Mouse (Mus musculus): Measurements from ENCODE around the gene Tymp. TPM values are rescaled to one million over a fixed set of nuclear protein-coding genes. Genes with fewer than 3 reads are reported as not detected.

The Tymp gene
- polyA plus RNA-seq, 1 experiment from 2014 or later, result 1.2 TPM

GRCm38 (mm10) chr15:89343325-89343724, 33.5 kb downstream of the Tymp start:
- no peaks in the 10 kb centered on the region for H3K36me3 ChIP-seq (replicated peaks)
- H3K4me3 ChIP-seq, result no peak overlapping the region
- DNase-seq (ENCODE audit: extremely low spot score, low spot score), result no peak
- H3K4me1 ChIP-seq, result no peaks in the 10 kb centered on the region
- WGBS, result 93% methylated on average over 3 of the region's 3 CpGs
- no peaks in the 10 kb centered on the region for H3K27me3 ChIP-seq (ENCODE audit: poor library complexity, severe bottlenecking)
- H3K27ac ChIP-seq, result no peak overlapping the region
- no peaks in the 10 kb centered on the region for H3K9me3 ChIP-seq

- Histone ChIP-seq H3K27me3 (ENCODE audit: poor library complexity, severe bottlenecking) (no peaks in the 10 kb centered on the region), H3K4me1 (no peaks in the 10 kb centered on the region), H3K9me3 (no peaks in the 10 kb centered on the region), H3K36me3 (replicated peaks) (no peaks in the 10 kb centered on the region), H3K27ac (no peak overlapping the region), H3K4me3 (no peak overlapping the region)
- 51% methylated on average over 1 of the region's 1 CpGs for WGBS
- DNase-seq (ENCODE audit: extremely low spot score, low spot score), result no peak
Observed at GRCm38 (mm10) chr15:89341678-89342077, 35.2 kb downstream of the Tymp start.

- DNase-seq (ENCODE audit: extremely low spot score, low spot score), result no peak
- WGBS, result 87% methylated on average over 3 of the region's 3 CpGs
Observed at GRCm38 (mm10) chr15:89340136-89340535, 36.7 kb downstream of the Tymp start.

GRCm38 (mm10) chr15:89339696-89340095, 37.1 kb downstream of the Tymp start:
- H3K4me1 ChIP-seq, result no peaks in the 10 kb centered on the region
- no peaks in the 10 kb centered on the region for H3K9me3 ChIP-seq
- DNase-seq (ENCODE audit: extremely low spot score, low spot score), result no peak
- H3K27ac ChIP-seq, result no peak overlapping the region
- H3K36me3 ChIP-seq (replicated peaks), result no peaks in the 10 kb centered on the region
- no peak overlapping the region for H3K4me3 ChIP-seq
- H3K27me3 ChIP-seq (ENCODE audit: poor library complexity, severe bottlenecking), result no peaks in the 10 kb centered on the region
- 92% methylated on average over 2 of the region's 2 CpGs for WGBS

More at GRCm38 (mm10) chr15:89340136-89340535, 36.7 kb downstream of the Tymp start:
- Histone ChIP-seq H3K27me3 (ENCODE audit: poor library complexity, severe bottlenecking) (no peaks in the 10 kb centered on the region), H3K4me3 (no peak overlapping the region), H3K4me1 (no peaks in the 10 kb centered on the region), H3K9me3 (no peaks in the 10 kb centered on the region), H3K27ac (no peak overlapping the region), H3K36me3 (replicated peaks) (no peaks in the 10 kb centered on the region)

- Histone ChIP-seq H3K27ac (no peak overlapping the region), H3K4me3 (no peak overlapping the region), H3K27me3 (ENCODE audit: poor library complexity, severe bottlenecking) (no peaks in the 10 kb centered on the region), H3K4me1 (no peaks in the 10 kb centered on the region), H3K9me3 (no peaks in the 10 kb centered on the region), H3K36me3 (replicated peaks) (no peaks in the 10 kb centered on the region)
- 87% methylated on average over 14 of the region's 14 CpGs for WGBS
- DNase-seq (ENCODE audit: extremely low spot score, low spot score), result no peak
Observed at GRCm38 (mm10) chr15:89336422-89336821, 40.4 kb downstream of the Tymp start.

GRCm38 (mm10) chr15:89334774-89335537, 41.9 kb downstream of the Tymp start:
- no peak overlapping the region for H3K27ac ChIP-seq
- no peaks in the 10 kb centered on the region for H3K27me3 ChIP-seq (ENCODE audit: poor library complexity, severe bottlenecking)
- H3K4me1 ChIP-seq, result no peaks in the 10 kb centered on the region
- DNase-seq (ENCODE audit: extremely low spot score, low spot score), result no peak
- 88% methylated on average over 17 of the region's 17 CpGs for WGBS
- H3K36me3 ChIP-seq (replicated peaks), result no peaks in the 10 kb centered on the region
- H3K9me3 ChIP-seq, result no peaks in the 10 kb centered on the region
- no peak overlapping the region for H3K4me3 ChIP-seq

- H3K4me1 ChIP-seq, result no peaks in the 10 kb centered on the region
- no peaks in the 10 kb centered on the region for H3K9me3 ChIP-seq
- H3K36me3 ChIP-seq (replicated peaks), result no peaks in the 10 kb centered on the region
- no peaks in the 10 kb centered on the region for H3K27me3 ChIP-seq (ENCODE audit: poor library complexity, severe bottlenecking)
- no peak within 1 kb of the TSS for H3K4me3 ChIP-seq
- no peak for DNase-seq (ENCODE audit: extremely low spot score, low spot score)
- 93% methylated on average over 7 of the region's 7 CpGs for WGBS
- no peak within 1 kb of the TSS for H3K27ac ChIP-seq
Observed at GRCm38 (mm10) chr15:89334271-89334670, 42.6 kb downstream of the Tymp start, which contains the start of gene Miox. Gene Miox, plus strand, starts transcription at chr15:89334398.

GRCm38 (mm10) chr15:89326441-89326840, 50.4 kb downstream of the Tymp start:
- WGBS, result 69% methylated on average over 5 of the region's 5 CpGs
- DNase-seq (ENCODE audit: extremely low spot score, low spot score), result no peak
- Histone ChIP-seq H3K27ac (no peak overlapping the region), H3K27me3 (ENCODE audit: poor library complexity, severe bottlenecking) (peaks cover 27% of the 10 kb centered on the region), H3K4me3 (no peak overlapping the region), H3K36me3 (replicated peaks) (no peaks in the 10 kb centered on the region), H3K9me3 (no peaks in the 10 kb centered on the region), H3K4me1 (peaks cover 11% of the 10 kb centered on the region)

- Histone ChIP-seq H3K4me1 (peaks cover 11% of the 10 kb centered on the region), H3K27ac (no peak overlapping the region), H3K36me3 (replicated peaks) (no peaks in the 10 kb centered on the region), H3K4me3 (0 out of 2 replicates have a peak overlapping the region, but pooled peaks have one; percentile 39), H3K27me3 (ENCODE audit: poor library complexity, severe bottlenecking) (peaks cover 34% of the 10 kb centered on the region), H3K9me3 (no peaks in the 10 kb centered on the region)
- WGBS, result 95% methylated on average over 4 of the region's 4 CpGs
- no peak for DNase-seq (ENCODE audit: extremely low spot score, low spot score)
Observed at GRCm38 (mm10) chr15:89323656-89324055, 53.2 kb downstream of the Tymp start.

GRCm38 (mm10) chr15:89322670-89323522, 53.9 kb downstream of the Tymp start, which contains the start of gene Adm2:
Gene Adm2, plus strand, starts transcription at chr15:89322720.
- 6% methylated on average over 26 of the region's 26 CpGs for WGBS
- peak within 1 kb of the TSS; percentile 63 for H3K27ac ChIP-seq
- H3K36me3 ChIP-seq (replicated peaks), result no peaks in the 10 kb centered on the region
- H3K9me3 ChIP-seq, result no peaks in the 10 kb centered on the region
- H3K4me3 ChIP-seq, result peak within 1 kb of the TSS; percentile 39
- H3K27me3 ChIP-seq (ENCODE audit: poor library complexity, severe bottlenecking), result peaks cover 34% of the 10 kb centered on the region
- peaks cover 11% of the 10 kb centered on the region for H3K4me1 ChIP-seq
- no peak for DNase-seq (ENCODE audit: extremely low spot score, low spot score)
